Mouse (Mus musculus): ENCODE data around the gene Prr11.
"Not testable (repeated sequence)": the region's sequence is repeated elsewhere in the genome, so short reads cannot be mapped to it uniquely, and the experiment has no call there.

The Prr11 gene

DNA sequence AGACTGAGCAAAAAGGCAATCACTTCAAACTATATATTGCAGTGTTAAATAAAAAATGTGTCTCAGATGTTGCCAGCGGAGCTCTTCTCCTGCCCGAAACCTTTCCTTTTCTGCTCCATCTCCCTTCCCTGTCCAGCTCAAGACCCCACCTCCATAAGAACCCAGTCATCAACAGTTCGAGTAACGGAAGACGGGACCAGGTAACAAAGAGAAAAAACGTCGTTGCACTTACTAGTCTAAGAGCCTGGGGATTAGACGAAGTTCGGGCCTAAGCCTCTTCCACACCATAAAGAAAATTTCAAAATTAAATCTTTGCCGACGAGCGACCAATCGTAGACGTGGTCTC lies at the start of gene Prr11:
Prr11 (minus strand) TSS at position 300 of the 346 bp plus-strand sequence.
- no peak for DNase-seq (ENCODE audit: low spot score)

GRCm38 (mm10) chr11:87158012-87158411 lies 49.5 kb upstream of the Prr11 start:
- no peak for DNase-seq (ENCODE audit: low spot score)

DNA sequence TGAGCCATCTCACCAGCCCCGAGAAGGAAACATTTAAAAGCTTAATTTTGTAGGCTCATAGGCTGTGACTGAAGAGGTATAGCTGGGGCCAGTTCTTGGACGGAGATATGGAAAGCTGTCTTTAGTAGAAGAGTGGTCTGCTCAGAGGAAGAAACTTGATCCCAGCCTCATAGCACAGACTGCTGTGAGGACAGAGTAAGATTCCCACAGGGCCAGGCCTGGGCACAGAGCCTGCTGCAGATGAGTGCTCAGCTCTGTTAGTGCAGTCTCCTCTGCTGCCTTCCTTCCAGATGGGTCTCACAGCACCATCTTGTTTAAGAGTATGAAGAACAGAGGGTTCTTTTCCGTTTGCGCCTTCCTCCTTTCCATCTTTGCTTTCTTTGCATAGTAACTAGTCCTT lies 27.7 kb upstream of the Prr11 start:
- no peak for DNase-seq (ENCODE audit: low spot score)

DNA sequence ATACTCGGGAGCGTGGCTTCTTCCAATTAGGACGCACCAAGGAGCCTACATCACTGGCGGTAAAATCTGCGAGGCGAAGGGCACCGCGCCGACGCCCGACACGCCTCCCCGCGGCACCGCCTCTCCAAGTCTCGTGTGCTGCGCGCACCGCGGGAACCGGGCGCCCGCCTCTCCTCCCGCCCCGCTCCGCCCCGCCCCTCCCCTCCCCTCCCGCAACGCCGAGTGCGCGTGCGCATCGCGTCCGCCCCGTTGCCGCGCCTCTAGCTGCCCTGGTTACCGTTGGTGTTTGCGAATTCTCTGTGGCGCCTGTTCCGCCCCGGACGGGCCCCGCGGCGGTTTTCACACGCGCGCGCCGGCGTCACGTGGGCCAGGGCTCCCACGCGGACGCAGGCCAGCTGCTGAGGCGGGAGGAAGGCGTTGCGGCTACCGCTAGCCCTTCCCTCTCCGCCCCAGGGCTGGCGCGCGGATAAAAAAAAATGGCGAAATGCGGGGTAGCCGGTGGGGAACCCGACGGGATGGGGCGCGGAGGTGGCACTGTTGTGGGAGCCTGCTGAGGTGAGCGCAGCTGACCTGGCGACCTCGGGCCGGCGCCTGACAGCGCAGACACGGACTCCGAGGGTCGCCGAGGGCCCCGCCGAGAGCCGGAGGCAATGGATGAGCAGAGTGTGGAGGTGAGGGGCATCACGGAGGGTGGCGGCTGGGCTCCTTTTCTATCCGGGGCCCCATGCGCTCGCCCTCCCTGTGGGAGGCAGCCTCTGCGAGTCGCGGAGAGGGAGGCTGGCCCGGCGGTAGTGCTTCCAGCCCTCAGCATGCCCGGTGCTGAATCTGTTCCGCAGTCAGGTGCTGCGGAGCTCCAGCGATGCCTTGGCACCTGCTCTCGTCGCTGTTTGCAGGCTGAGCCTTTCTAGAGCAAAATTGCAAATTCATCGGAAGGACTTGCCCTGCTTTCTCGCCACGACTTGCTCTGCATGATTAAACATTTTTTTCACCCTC lies 18.6 kb upstream of the Prr11 start, which contains the start of gene Trim37:
Trim37 (plus strand) TSS at position 254 of the 993 bp plus-strand sequence.
- DNase-seq (ENCODE audit: low spot score): peak; percentile 96

DNA sequence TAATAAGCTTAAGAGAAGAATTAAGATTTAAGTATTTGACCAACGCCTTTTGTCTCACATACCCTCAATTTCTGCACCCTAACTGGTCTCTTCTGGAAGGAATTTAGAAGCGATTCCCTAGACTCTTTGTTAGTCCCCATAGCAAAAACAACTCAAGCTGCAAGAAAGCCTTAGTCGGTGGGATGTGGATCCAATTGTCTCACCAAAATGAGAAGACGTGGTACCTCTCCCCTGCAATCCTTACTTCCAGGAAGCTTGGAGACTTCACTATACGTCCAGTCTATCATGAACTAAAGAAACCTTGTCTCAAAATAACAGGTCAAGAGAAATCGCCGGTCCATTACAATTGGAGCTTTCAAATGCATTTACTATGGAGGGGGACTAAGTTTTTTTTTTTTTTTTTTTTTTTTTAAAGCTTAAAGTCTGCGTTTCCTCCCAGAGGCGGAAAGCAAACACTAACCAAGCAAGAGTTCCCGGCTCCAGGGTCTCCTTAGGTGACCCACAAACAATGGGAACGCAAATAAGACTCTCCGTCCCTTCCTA lies 17.8 kb upstream of the Prr11 start:
- peak; percentile 31 for DNase-seq (ENCODE audit: low spot score)

DNA sequence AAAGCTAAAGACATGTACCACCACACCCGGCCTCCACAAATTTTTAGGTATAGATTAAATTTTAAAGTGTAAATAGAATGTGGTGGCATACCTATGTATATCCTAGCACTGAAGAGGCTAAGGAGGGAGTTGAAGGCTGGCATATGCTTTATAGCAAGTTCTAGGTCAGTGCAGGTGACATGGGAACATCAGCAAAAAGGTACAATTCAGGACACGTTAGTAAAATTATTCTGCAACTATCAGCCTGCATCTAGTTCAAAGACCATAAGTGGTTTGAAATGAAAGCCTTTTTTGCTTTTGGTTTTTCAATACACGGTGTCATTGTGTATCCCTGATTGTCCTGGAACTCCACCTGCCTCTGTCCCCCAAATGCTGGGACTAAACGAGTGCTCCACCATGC lies 17.1 kb upstream of the Prr11 start:
- DNase-seq (ENCODE audit: low spot score): no peak

- DNase-seq (ENCODE audit: low spot score): no peak
These were observed 13.4 kb upstream of the Prr11 start for GRCm38 (mm10) chr11:87121864-87122263.

GRCm38 (mm10) chr11:87110172-87110909 lies 1.8 kb upstream of the Prr11 start:
- DNase-seq (ENCODE audit: low spot score): no peak

DNA sequence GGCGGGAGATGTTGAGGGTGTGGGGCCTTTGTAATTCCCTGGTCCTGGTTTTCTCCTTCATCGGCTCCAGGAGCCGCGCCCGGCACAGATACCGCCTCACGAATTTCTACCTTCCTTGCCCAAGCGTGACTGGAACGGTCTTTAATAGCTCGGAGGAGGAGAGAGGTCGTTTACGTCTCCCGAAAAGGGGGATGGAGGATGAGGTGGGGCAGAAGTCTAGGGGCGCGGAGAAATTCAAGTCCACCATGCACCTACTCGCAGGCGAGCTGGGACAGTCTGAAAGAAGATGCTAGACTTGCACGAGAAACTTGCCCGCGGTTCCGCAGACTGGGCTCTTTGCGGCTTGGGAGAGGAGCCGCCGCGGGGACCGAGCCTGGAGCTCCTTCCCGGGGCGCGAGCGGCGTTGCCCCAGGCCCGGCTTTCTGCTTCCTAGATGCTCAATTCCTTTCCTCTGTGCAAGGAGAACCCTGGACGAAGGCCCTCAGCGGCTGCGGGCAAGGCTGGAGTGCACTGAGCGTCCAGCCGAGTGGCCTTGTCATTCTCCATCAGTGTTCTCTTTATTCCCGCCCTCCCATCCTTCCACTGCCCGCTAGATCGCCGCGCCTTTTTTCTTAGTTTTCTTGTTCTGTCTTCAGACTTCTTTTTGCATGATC lies 1.1 kb upstream of the Prr11 start:
- DNase-seq (ENCODE audit: low spot score): peak; percentile 70

GRCm38 (mm10) chr11:87108755-87109518 lies 429 bp upstream of the Prr11 start, which contains the start of gene Ska2:
Ska2 (plus strand) TSS chr11:87109234.
- DNase-seq (ENCODE audit: low spot score): peak; percentile 99

DNA sequence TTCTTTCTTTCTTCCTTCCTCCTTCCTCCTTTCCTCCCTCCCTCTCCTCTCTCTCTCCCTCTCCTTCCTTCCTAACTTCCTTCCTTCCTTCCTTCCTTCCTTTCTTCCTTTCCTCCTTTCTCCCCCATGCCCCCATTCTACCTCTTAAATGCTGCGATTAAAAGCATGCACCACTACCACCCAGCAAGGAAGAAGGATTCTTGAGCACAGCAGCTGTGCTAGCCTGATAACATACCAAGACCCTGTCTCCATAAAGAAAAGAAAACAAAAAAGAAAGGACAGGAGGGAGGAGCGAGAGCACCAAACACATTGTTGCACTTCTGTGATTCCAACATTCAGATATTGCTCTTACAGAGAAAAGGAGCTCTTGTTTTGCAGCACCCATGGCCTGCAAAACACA lies 21.4 kb downstream of the Prr11 start:
- no peak for DNase-seq (ENCODE audit: low spot score)

DNA sequence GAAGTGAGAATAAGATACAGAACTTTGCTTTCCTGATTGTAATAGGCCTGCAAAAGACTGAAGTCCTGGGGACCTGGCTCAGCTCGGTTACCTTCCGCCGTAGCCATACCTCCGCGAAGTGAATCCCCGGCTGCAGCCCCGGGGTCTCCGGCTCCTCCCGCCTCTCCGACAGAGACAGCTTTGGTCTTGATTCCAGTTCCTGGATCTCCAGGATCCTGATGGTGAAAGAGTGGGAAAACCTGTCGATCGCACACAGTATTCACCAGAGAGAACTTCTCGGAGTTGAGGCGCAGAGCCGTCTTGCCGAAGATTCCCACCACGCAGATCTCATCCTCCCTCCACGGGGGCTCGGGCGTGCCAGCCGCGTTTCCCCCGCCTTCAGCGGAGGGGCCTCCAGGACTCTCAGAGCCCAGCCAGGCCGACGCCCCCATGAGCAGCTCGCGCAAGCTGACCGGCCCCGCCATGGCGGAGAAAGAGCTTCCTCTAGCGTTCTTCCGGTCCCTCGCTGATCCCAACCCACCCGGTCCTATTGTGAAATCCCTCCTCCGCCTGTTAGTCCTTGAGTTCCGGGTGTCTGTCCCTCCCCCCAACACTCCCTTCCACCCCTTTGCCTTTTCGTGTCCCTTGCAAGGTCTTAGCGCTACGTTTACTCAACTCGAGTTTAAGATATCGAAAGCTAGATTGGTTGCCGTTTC lies 22.1 kb downstream of the Prr11 start, which contains the start of gene Smg8:
Smg8 (minus strand) TSS at position 485 of the 695 bp plus-strand sequence.
- peak; percentile 93 for DNase-seq (ENCODE audit: low spot score)

DNA sequence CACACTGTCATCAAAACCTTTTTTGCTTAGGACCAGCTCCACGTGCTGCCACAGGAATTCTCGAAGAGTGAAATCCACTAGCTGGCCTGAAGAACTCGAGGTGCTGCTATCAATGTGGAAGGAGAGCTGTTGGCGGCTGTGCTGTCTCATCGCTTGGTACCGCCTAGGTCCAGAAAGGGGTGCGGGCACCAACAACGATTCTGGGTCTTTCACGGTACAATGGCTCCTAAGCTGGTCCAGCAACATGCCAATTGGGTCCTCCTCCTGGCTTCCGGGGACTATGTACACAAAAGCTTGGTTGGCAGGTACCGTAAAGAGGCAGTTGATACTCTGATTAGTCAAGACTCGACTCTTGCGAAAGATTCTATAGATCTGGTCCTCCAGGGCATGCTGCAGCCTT lies 23.0 kb downstream of the Prr11 start:
- no peak for DNase-seq (ENCODE audit: low spot score)

DNA sequence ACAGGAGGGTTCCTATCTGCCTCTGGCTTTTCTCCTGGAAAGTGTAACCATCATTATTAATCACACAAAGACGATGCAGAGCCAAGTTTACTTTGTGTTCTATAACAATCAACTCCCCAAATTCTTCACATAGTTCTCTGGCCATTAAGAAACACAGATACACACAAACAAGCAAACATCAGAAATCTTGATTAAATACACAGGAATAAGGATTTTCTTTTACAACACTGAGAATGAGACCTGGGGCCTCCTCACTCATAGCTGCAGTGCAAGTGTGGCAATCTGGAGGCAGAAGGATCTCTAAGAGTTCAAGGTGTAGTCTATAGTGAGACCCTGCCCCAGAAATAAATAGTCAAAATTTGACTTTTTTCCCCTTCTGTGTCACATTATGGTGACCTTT lies 24.8 kb downstream of the Prr11 start:
- DNase-seq (ENCODE audit: low spot score): no peak

DNA sequence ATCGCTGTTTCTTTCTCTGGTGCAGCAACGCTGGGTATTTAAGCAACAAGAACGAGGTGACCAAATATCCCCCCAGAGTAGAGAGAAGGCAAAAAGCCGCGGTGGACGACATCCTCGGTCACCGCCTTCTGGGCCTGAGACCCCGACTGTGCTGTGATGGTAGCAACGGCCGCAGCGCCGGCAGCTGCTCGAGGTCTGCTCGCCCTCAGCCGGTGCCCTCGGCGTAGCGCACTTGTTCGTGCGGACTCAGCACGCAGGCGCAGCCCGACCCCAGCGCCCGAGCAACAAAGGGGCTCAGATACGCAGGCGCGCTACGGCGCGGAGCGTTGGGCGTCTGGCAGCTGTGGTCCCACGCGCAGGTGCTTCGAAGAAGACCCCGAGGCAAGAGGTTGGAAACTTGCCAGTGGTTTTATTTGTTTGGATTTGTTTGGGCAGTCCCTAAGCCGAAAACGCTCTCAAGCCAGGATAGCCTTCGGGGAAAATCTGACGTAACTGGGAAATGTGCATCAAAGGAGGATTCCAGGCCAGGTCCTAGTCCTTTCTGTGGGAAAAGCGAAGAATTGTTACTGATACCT lies 34.6 kb downstream of the Prr11 start, which contains the start of gene Gdpd1:
Gdpd1 (minus strand) TSS at position 197 of the 575 bp plus-strand sequence.
- DNase-seq (ENCODE audit: low spot score): peak; percentile 97

DNA sequence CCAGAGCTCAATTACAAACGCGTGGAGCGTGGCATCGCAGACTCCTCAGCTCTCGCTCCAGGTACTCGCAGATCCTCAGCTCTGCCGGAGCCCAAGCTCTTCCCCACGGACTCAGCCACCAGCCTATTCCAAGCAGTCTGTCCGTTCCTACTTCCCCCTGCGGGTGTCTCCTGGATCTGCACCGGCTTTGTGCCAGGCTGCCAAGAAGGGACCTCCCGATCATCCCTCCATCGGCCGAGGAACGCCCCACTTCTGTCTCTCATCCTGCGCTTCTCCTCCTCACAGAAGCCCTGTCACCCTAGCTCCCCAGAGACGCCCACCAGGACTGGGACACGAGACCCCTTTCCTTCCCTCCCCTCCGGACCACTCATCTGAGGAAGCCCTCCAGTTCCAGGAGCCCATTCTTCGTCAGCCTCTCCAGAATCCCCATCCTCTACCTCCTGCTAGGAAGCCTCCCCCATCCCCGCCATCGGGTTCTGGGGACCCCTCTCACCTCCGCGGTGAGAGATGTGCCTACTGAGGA lies 35.1 kb downstream of the Prr11 start:
- peak; percentile 70 for DNase-seq (ENCODE audit: low spot score)

- DNase-seq (ENCODE audit: low spot score): no peak
These were observed 46.4 kb downstream of the Prr11 start for GRCm38 (mm10) chr11:87062087-87062486.

DNA sequence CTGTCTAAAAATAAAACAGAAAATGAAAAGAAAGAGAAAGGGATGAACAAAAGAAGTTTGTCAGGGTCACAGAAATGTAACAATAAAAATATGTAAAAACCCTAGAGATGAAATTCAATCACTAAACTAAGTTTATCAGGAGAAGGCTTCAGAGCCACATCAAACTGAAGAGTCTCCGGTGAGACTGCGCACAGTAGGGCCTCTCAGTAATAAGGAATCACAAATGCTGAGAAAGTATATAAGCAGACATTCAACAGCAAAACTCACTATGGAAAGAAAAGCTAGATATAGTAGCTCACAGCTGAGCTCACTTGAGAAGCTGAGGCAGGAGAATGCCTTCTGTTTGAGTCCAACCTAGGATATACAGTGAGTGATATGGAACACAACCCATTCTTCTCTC lies 48.1 kb downstream of the Prr11 start:
- DNase-seq (ENCODE audit: low spot score): no peak

GRCm38 (mm10) chr11:87056286-87056685 lies 52.2 kb downstream of the Prr11 start:
- no peak for DNase-seq (ENCODE audit: low spot score)

DNA sequence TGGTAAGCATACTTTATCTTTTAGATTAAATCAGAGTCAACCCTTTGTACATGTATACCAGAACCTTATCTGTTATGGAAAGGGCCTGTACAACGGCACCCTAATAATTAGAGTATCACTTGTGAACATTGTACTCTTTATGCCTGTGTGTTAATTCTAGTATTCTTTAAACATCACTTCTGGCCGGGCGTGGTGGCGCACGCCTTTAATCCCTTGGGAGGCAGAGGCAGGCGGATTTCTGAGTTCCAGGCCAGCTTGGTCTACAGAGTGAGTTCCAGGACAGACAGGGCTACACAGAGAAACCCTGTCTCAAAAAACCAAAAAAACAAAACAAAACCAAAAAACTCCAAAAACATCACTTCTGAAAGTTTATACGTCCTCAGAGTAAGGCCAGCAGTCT lies 59.6 kb downstream of the Prr11 start:
- DNase-seq (ENCODE audit: low spot score): not testable (repeated sequence)

Measured in embryo, embryonic 10 days (tissue).